Mouse (Mus musculus): ENCODE results near the gene Enc1. TPM values are rescaled to one million over a fixed set of nuclear protein-coding genes. Genes with fewer than 3 reads are reported as not detected.

Gene Enc1
- polyA plus RNA-seq, 1 experiment from 2014 or later, result 11.1 TPM

DNA sequence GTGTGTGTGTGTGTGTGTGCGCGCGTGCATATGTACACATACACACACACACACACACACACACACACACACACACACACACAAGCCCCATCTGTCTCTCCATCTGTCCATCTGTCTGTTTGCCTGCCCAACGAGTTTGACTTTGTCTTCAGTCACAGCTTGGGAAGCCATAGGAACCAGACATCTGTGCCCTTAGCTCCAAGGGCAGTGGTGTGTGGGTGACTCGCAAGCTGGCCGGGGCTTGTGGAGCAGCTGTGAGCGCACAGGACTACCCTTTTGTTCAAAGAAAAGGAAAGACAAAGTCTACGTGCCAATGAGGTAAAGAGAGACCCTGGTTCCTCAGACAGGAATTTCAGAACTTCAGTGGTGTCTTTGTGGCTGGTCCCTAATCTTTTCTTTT is 51.1 kb downstream of the Enc1 start:
- Histone ChIP-seq H3K9me3 (ENCODE audit: control insufficient read depth, low read length) (no peaks in the 10 kb centered on the region), H3K4me2 (ENCODE audit: low read depth, low read length) (no peak overlapping the region), H3K36me3 (ENCODE audit: control insufficient read depth, insufficient read depth, low read length) (no peaks in the 10 kb centered on the region), H3K27ac (ENCODE audit: low read length) (no peak overlapping the region), H3K4me1 (replicated peaks; ENCODE audit: control insufficient read depth, insufficient read depth, low read length) (peaks cover 13% of the 10 kb centered on the region), H3K9ac (ENCODE audit: low read length) (no peak overlapping the region), H3K4me3 (ENCODE audit: low read length) (no peak overlapping the region), H3K27me3 (ENCODE audit: control insufficient read depth, insufficient read depth, low read depth, low read length) (no peaks in the 10 kb centered on the region)
- 61% methylated on average over 8 of the region's 8 CpGs for WGBS
- ATAC-seq (ENCODE audit: low read depth), result no peak

DNA sequence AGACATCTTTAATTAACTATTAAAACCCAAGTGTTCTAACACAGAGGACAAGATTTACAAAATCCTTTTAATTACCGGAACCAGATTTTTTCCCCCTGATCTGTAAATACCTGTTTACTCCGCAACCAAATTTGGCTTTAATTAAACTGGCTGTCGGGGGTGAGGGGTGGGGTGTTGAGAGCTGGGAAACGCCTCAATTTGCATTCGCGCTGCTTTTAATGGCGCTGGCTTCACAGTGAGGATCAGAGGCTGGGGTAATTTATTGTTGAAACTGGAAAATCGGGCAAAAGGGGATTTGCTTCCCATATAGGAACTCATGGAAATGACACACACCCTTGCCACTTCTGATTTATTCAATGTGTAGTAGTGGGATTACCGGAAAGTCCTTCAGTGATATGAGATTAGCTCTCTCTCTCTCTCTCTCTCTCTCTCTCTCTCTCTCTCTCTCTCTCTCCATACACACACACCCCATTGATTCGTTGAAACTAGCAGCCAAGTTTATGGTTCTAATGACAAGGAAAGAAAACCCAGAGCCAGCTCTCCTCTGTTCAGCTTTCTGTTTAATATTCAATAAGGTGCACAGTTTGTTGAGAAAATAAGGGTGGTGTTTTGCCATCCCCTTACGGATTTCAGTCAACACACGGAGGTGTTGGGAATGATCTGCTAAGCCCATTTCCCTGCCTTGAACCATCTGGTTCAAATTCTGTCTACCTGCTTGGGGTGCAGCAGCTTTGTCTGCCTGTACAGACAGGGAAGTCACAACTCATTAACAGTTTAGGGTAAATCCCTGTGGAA is 51.7 kb downstream of the Enc1 start:
- H3K9ac ChIP-seq (ENCODE audit: low read length), result no peak overlapping the region
- peaks cover 13% of the 10 kb centered on the region for H3K4me1 ChIP-seq (replicated peaks; ENCODE audit: control insufficient read depth, insufficient read depth, low read length)
- 47% methylated on average over 12 of the region's 12 CpGs for WGBS
- no peaks in the 10 kb centered on the region for H3K36me3 ChIP-seq (ENCODE audit: control insufficient read depth, insufficient read depth, low read length)
- H3K27me3 ChIP-seq (ENCODE audit: control insufficient read depth, insufficient read depth, low read depth, low read length), result no peaks in the 10 kb centered on the region
- H3K4me3 ChIP-seq (ENCODE audit: low read length), result no peak overlapping the region
- H3K9me3 ChIP-seq (ENCODE audit: control insufficient read depth, low read length), result no peaks in the 10 kb centered on the region
- ATAC-seq (ENCODE audit: low read depth), result no peak
- H3K27ac ChIP-seq (ENCODE audit: low read length), result no peak overlapping the region
- no peak overlapping the region for H3K4me2 ChIP-seq (ENCODE audit: low read depth, low read length)

DNA sequence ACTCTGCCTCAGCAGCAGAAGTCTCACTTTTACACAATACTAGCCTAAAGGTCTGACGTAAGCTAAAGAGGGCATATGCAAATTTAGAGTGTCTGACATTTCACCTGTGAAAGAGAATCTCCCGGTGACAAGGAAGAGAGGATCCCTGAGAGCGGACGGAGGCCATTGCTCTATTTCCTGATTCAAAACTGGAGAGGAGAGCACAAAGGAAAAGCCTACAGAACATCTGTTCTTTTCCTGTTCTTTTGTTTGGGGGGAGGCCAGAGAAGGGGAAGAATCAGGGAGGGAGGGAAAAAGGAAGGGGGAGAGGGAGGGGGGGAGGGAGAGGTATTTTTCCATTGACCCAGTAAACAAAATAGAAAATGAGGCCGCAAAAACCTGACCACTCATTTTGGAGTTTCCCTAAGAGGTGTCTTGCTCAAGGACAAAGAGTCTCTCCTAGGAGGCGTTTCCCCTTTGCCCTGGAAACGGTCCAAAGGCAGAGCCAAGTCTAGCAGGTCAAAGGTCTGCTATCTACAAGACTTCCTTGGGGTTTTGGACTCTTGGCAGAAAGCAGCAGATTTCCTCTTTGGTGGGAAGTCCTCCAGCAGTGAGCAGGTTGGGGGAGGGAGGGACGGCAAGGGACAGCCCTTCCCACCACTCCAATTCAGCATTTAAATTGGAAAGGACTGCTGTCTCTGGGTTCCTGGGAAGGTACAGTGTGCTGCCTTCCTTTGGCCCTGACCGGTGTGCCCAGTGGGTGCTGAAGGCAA is 54.4 kb downstream of the Enc1 start:
- no peak; the same call in 1 of the 2 replicates for ATAC-seq (ENCODE audit: low read depth)

DNA sequence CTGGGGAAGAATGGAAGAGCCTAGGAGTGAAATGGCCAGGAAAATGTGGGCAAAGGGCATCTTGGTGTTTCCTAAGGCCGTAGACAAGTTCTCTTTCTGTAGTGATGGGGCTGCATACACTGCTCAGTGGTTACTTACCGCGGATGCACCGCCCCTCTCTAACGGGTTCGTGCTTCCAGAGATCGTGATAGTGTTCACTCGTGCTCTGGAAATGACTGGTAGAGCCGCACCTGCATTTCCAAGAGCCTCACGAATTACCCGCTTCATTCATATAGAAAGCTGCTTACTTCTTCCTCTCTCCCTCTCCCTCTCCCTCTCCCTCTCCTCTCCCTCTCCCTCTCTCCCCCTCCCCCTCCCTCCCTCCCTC is 54.9 kb downstream of the Enc1 start:
- no peaks in the 10 kb centered on the region for H3K9me3 ChIP-seq (ENCODE audit: control insufficient read depth, low read length)
- H3K4me1 ChIP-seq (replicated peaks; ENCODE audit: control insufficient read depth, insufficient read depth, low read length), result peaks cover 16% of the 10 kb centered on the region
- no peak for ATAC-seq (ENCODE audit: low read depth)
- H3K4me3 ChIP-seq (ENCODE audit: low read length), result no peak overlapping the region
- no peak overlapping the region for H3K9ac ChIP-seq (ENCODE audit: low read length)
- WGBS, result 56% methylated on average over 11 of the region's 11 CpGs
- H3K4me2 ChIP-seq (ENCODE audit: low read depth, low read length), result no peak overlapping the region
- H3K27me3 ChIP-seq (ENCODE audit: control insufficient read depth, insufficient read depth, low read depth, low read length), result no peaks in the 10 kb centered on the region
- H3K36me3 ChIP-seq (ENCODE audit: control insufficient read depth, insufficient read depth, low read length), result no peaks in the 10 kb centered on the region
- peak overlapping the region; percentile 5; the same call in 1 of the 2 replicates for H3K27ac ChIP-seq (ENCODE audit: low read length)

More for the DNA sequence above, 54.4 kb downstream of the Enc1 start:
- Histone ChIP-seq H3K4me2 (ENCODE audit: low read depth, low read length) (no peak overlapping the region), H3K9ac (ENCODE audit: low read length) (no peak overlapping the region), H3K9me3 (ENCODE audit: control insufficient read depth, low read length) (no peaks in the 10 kb centered on the region), H3K4me1 (replicated peaks; ENCODE audit: control insufficient read depth, insufficient read depth, low read length) (peaks cover 13% of the 10 kb centered on the region), H3K27ac (ENCODE audit: low read length) (peak overlapping the region; percentile 5; the same call in 1 of the 2 replicates), H3K4me3 (ENCODE audit: low read length) (no peak overlapping the region), H3K36me3 (ENCODE audit: control insufficient read depth, insufficient read depth, low read length) (no peaks in the 10 kb centered on the region), H3K27me3 (ENCODE audit: control insufficient read depth, insufficient read depth, low read depth, low read length) (no peaks in the 10 kb centered on the region)
- 50% methylated on average over 9 of the region's 9 CpGs for WGBS

DNA sequence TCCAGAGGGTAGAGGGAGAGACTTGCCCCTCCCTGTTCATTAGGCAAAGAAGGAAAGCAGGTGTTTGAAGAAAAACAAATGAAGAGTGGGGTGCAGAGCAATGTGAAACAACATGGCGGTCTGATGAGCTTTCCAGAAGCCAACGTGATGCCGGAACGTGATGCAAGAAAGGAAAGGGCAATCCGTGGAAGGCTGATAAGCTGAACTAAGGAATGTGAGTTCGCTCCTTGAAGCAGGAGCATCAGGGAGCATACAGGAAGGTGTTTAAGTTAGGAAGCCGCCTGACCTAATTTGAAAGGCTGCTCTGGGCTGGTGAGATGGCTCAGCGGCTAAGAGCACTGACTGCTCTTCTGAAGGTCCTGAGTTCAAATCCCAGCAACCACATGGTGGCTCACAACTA is 55.4 kb downstream of the Enc1 start:
- no peak overlapping the region for H3K4me3 ChIP-seq (ENCODE audit: low read length)
- H3K27me3 ChIP-seq (ENCODE audit: control insufficient read depth, insufficient read depth, low read depth, low read length), result no peaks in the 10 kb centered on the region
- ATAC-seq (ENCODE audit: low read depth), result no peak
- no peak overlapping the region for H3K4me2 ChIP-seq (ENCODE audit: low read depth, low read length)
- H3K4me1 ChIP-seq (replicated peaks; ENCODE audit: control insufficient read depth, insufficient read depth, low read length), result peaks cover 15% of the 10 kb centered on the region
- no peaks in the 10 kb centered on the region for H3K36me3 ChIP-seq (ENCODE audit: control insufficient read depth, insufficient read depth, low read length)
- no peaks in the 10 kb centered on the region for H3K9me3 ChIP-seq (ENCODE audit: control insufficient read depth, low read length)
- 62% methylated on average over 8 of the region's 8 CpGs for WGBS
- no peak overlapping the region for H3K27ac ChIP-seq (ENCODE audit: low read length)
- H3K9ac ChIP-seq (ENCODE audit: low read length), result no peak overlapping the region

DNA sequence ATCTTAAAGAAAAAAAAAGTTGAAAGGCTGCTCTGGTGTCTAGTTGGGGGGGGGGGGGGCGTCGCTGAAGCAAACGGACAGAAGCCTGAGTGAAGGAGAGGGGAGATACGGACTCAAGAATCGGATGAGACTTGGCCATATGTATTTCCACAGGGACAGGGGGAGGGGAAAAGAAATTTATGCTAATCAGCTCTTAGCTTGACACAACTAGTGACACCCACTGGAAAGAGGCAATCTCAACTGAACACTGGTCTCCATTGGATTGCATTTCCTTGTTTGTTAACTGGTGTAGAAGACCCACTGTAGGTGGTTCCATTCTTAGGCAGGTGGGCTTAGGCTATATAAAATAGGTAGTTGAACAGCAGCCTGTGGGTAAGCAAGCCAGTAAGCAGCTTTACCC is 55.9 kb downstream of the Enc1 start:
- Histone ChIP-seq H3K36me3 (ENCODE audit: control insufficient read depth, insufficient read depth, low read length) (no peaks in the 10 kb centered on the region), H3K27me3 (ENCODE audit: control insufficient read depth, insufficient read depth, low read depth, low read length) (no peaks in the 10 kb centered on the region), H3K4me3 (ENCODE audit: low read length) (no peak overlapping the region), H3K27ac (ENCODE audit: low read length) (no peak overlapping the region), H3K4me1 (replicated peaks; ENCODE audit: control insufficient read depth, insufficient read depth, low read length) (peaks cover 15% of the 10 kb centered on the region), H3K4me2 (ENCODE audit: low read depth, low read length) (no peak overlapping the region), H3K9ac (ENCODE audit: low read length) (no peak overlapping the region), H3K9me3 (ENCODE audit: control insufficient read depth, low read length) (no peaks in the 10 kb centered on the region)
- ATAC-seq (ENCODE audit: low read depth), result no peak
- WGBS, result 76% methylated on average over 3 of the region's 5 CpGs

DNA sequence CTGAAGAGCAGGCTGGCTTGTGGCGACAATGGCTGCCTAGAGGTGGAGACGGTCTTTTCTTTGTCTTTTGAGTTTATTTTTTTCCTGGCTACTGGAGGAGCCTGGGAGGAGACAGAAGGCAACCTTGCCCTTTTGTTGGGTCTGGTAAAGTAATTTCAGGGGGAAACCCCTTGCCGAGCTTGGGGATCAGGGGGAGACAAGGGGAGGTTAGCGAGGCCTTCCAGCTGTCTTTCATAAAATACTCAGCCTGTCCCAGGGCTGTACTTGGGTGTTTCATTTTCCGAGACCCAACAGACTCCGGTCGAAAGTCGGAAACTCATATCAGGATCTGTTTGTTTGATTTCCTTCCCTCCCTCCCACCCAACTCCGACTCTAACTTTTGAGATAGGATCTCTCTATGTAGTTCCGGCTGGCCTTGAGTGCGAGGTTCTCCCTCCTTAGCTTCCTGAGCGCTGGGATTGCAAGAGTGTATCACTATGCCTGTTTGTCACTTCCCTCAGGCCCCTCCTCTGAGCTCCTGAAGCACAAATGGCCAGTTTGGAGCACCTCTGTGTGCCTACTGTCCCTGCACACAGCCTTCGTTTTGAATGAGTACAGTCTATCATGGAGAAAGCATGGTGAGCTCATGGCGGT is 56.6 kb downstream of the Enc1 start:
- no peaks in the 10 kb centered on the region for H3K9me3 ChIP-seq (ENCODE audit: control insufficient read depth, low read length)
- no peak overlapping the region for H3K4me3 ChIP-seq (ENCODE audit: low read length)
- no peak overlapping the region for H3K27ac ChIP-seq (ENCODE audit: low read length)
- 67% methylated on average over 14 of the region's 14 CpGs for WGBS
- no peak for ATAC-seq (ENCODE audit: low read depth)
- H3K9ac ChIP-seq (ENCODE audit: low read length), result no peak overlapping the region
- no peak overlapping the region for H3K4me2 ChIP-seq (ENCODE audit: low read depth, low read length)
- no peaks in the 10 kb centered on the region for H3K36me3 ChIP-seq (ENCODE audit: control insufficient read depth, insufficient read depth, low read length)
- no peaks in the 10 kb centered on the region for H3K27me3 ChIP-seq (ENCODE audit: control insufficient read depth, insufficient read depth, low read depth, low read length)
- peaks cover 15% of the 10 kb centered on the region for H3K4me1 ChIP-seq (replicated peaks; ENCODE audit: control insufficient read depth, insufficient read depth, low read length)

DNA sequence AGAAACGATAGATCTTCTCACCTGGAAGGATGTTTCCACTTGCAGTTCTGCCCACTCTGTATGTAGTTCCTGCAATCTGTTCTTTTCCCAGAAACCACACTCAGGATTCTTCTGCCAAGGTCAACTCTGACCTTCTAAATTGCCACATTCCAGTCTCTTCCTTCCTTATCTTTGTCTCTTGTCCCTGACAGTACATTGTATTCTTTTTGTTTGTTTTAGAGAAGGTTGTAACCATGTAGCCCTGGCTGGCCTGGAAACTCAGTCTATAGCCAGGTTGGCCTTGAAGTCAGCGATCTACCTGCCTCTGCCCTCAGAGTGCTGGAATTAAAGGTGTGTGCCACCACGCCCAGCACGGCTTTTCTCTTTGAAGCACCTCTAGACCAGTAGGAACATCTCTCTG is 58.0 kb downstream of the Enc1 start:
- Histone ChIP-seq H3K27ac (ENCODE audit: low read length) (no peak overlapping the region), H3K27me3 (ENCODE audit: control insufficient read depth, insufficient read depth, low read depth, low read length) (no peaks in the 10 kb centered on the region), H3K36me3 (ENCODE audit: control insufficient read depth, insufficient read depth, low read length) (no peaks in the 10 kb centered on the region), H3K4me1 (replicated peaks; ENCODE audit: control insufficient read depth, insufficient read depth, low read length) (peaks cover 15% of the 10 kb centered on the region), H3K4me2 (ENCODE audit: low read depth, low read length) (no peak overlapping the region), H3K9me3 (ENCODE audit: control insufficient read depth, low read length) (no peaks in the 10 kb centered on the region), H3K4me3 (ENCODE audit: low read length) (no peak overlapping the region), H3K9ac (ENCODE audit: low read length) (no peak overlapping the region)
- WGBS, result 70% methylated on average over 4 of the region's 4 CpGs
- ATAC-seq (ENCODE audit: low read depth), result no peak

All from lung, embryonic 16.5 days (tissue).